Mouse (Mus musculus) inflammation-experienced regulatory T-cells (primary cell): ENCODE data around the gene Slitrk3. TPM values are rescaled to one million over a fixed set of nuclear protein-coding genes. Genes with fewer than 3 reads are reported as not detected.

Experiments
- polyA plus RNA-seq, 2 experiments: library from polyadenylated mRNA; unstranded; fragments of 100-300 nt; shearing (Covaris generic); gene quantifications; one replicate each; pipeline ENCODE4 v1.2.1; 2017

The Slitrk3 gene
- polyA plus RNA-seq = not detected

GRCm38 (mm10) chr3:73057197-73057811, at the start of gene Slitrk3:
Gene Slitrk3 (minus strand): TSS chr3:73057803.

Other genes with a start within 250 kb of the Slitrk3 start
- gene Sis, start 89.9 kb downstream of the Slitrk3 start, polyA plus RNA-seq = 1 to 10 TPM in 1 of 2 experiments, under 1 TPM in 1; 0.39 to 4.3 TPM